Mouse (Mus musculus) cortical plate, adult 2 months (tissue): Measurements from ENCODE around the gene Gys1. TPM values are rescaled to one million over a fixed set of nuclear protein-coding genes. Genes with fewer than 3 reads are reported as not detected.

Source experiments
- H3K27ac ChIP-seq: fragments of 200-500 bp; 2 replicates; pipeline ENCODE4 v1.5.1; 2012; ENCODE audit warnings: low read length, control low read depth, inconsistent platforms; ENCODE audit not compliant: insufficient read depth
- H3K4me1 ChIP-seq: fragments of 200-500 bp; 2 replicates; pipeline ENCODE4 v1.6.1; 2011; ENCODE audit warnings: low read length; ENCODE audit not compliant: control insufficient read depth, insufficient read depth
- H3K4me3 ChIP-seq: fragments of 200-500 bp; 2 replicates; pipeline ENCODE4 v1.5.1; 2011; ENCODE audit warnings: mild to moderate bottlenecking, low read length, control low read depth; ENCODE audit not compliant: insufficient read depth
- CTCF ChIP-seq: fragments of 200-500 bp; IDR thresholded peaks from 2 replicates; pipeline ENCODE4 v1.5.1; 2011; ENCODE audit warnings: mild to moderate bottlenecking, control low read depth, low read length; ENCODE audit not compliant: insufficient read depth; ENCODE audit errors: extremely low read depth
- POLR2A ChIP-seq: fragments of 200-500 bp; IDR thresholded peaks from 2 replicates; pipeline ENCODE4 v1.6.1; 2011; ENCODE audit warnings: mild to moderate bottlenecking, low read length, control low read depth; ENCODE audit not compliant: insufficient read depth; ENCODE audit errors: extremely low read depth
- polyA plus RNA-seq: library from polyadenylated mRNA; depleted of rRNA; stranded (reverse); fragments of >200 nt; gene quantifications from 2 replicates; pipeline ENCODE4 v1.2.3, GENCODE M21; 2012

The Gys1 gene
- polyA plus RNA-seq, 1 experiment: 26.4 TPM

DNA sequence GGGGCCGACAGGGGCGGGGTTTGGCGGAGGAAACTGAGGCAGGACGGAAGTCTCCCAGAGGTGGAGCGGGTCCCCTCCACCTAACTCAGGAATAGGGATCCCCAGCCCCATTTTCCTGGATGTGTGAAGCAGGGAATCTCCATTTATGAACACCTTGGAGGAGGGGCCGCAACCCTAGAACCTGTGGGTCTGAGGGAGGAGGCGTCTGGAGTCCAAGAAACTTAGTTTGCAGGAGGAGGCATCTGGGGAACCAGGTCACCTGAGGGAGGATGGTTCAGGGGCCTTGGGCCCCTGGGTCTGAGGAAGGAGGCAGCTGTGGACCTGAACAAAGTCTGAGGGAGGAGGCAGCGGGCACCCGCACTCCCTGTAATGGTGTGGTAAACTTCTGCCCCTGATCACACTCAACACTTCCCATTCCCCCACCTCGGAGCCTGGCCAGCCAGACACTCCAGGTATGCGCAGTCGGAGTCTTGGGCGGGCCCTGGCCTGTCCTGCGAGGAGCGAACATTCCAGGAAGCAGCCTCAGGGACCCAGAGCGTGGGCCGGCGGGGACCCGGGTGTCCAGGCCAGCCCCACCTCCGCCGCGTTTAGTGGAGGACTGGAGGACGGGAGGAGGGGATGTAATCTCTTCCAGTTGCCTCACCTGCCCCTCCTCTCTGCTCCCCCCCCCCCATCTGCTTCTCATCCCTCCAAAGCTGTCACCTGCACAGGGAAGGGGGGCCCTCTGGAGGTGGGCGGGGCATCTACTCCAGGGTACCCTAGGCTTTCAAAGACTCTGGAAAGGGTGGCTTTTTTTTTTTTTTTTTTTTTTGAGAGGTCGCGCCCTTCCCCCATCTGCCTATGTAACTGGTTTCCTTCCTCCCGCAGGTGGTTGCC lies 20.5 kb upstream of the Gys1 start:
- Histone ChIP-seq H3K4me1 (no peaks in the 10 kb centered on the region), H3K4me3 (no peak overlapping the region), H3K27ac (no peak overlapping the region)
- TF ChIP-seq POLR2A (no peak), CTCF (no peak)

DNA sequence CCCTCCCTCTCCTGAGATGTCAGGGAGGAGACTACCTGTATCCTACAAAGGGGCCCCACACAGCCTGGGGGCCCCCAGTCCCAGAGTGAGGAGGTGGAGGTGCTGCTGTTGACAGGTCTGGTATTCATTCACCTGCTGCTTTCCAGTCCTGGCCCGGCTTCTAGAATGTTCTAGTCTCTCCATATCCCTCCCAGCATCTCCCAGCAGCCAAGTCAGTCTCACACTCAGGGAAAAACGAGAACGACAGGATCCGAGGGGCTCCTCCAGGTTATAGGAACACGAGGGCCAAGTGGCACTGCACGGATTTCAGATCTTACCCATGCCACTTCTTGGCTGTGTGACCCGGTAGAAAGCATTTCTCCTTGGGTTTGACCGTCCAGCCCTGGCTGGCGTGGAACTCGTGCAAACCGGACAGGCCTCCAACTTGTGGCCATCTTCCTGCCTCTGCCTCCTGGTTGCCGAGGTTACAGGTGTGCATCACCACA lies 19.9 kb upstream of the Gys1 start:
- no peaks in the 10 kb centered on the region for H3K4me1 ChIP-seq
- TF ChIP-seq CTCF: no peak
- no peak for TF ChIP-seq POLR2A
- no peak overlapping the region for H3K27ac ChIP-seq
- H3K4me3 ChIP-seq: no peak overlapping the region

DNA sequence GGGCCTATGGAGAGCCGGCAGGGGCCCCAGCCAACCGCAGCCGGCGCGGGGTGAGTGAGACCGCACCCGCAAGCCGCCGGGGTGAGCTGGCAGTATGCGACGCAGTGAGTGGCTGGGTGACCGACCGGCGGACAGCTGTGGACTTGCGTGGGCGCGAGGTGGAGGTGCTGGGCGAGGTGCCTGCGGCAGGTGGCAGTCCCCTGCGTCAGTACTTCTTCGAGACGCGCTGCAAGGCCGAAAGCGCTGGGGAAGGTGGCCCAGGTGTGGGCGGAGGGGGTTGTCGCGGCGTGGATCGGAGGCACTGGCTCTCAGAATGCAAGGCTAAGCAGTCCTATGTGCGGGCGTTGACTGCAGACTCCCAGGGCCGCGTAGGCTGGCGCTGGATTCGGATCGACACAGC lies 19.0 kb upstream of the Gys1 start:
- no peaks in the 10 kb centered on the region for H3K4me1 ChIP-seq
- no peak overlapping the region for H3K4me3 ChIP-seq
- H3K27ac ChIP-seq: no peak overlapping the region
- TF ChIP-seq CTCF: no peak
- TF ChIP-seq POLR2A: no peak

DNA sequence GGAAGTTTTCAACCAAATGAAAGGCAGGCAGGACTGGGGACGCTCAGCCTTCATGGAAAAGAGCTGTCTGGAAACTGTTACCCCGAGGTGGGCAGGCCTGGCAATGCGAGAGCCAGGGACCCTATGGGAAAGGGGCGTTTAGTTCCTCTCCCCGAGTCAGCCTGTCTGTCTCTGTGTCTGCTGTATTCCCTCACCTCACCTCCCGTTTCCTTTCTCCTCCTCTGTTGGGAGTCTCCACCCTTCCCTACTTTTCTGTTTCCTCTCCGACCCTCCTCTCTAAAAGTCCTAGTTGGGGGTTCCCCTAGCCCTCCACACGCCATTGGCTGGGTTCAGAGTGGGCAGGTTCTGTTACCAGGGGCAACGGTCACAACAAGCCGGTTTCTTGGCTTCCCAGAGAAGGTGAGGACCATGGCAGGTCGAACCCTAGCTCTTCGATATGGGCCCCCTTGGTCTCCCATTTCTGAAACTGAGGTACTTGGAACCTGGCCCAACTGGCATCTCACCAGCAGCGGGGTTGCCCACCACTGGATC lies 16.6 kb upstream of the Gys1 start:
- Histone ChIP-seq H3K4me3 (no peak overlapping the region), H3K4me1 (no peaks in the 10 kb centered on the region), H3K27ac (no peak overlapping the region)
- TF ChIP-seq POLR2A: no peak
- no peak for TF ChIP-seq CTCF

DNA sequence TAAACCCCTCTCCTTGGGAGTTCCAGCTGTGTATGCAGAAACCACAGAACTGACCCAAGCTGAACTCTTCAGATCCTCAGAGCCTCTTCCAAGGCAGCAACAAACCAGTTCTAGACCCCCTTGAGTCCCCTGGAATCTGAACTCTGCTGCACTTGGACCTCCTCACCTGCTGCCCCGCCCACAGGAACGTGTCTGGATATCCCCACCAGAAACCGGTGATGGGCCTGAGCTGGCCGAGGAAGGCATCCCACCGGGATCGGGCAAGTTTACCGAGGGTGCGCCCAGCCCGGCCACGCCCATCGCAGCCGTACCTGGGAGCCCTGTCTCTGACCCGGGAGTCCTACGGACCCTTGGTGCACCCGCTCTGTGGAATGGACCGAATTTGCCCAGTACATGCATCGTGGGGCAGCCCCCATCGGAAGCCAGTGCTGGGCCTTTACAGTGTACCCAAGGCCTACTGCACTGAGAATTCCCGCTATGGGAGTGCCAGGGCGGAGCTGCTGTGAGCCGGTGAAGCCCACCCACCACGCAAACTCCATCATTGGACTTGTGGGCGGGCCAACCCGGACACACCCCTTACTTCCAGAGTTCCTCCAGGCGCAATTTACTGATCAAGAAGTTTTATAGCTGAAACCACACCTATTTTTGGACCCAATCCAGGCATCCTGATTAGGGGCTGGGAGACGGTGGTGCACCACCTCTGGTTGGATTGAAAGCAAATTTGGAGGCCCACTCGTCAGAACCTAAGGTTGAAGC lies 14.6 kb upstream of the Gys1 start:
- Histone ChIP-seq H3K4me3 (no peak overlapping the region), H3K4me1 (no peaks in the 10 kb centered on the region), H3K27ac (no peak overlapping the region)
- TF ChIP-seq POLR2A (no peak), CTCF (no peak)

DNA sequence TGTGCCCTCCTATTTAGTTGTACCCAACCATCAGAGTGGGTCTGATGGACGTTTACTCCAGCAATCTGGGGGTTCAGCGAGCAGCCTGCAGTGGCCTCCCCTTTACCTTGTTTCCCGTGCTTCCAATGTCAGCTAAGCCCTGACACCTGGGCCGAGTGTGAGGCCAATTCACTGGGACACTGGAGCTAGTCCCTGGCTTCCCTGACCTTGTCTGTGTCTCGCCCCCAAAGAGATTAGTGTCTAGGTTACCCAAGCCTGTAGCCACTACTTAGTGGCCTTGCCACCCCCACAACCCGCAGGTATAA lies 14.1 kb upstream of the Gys1 start, which contains the start of gene Lhb:
TSS of gene Lhb (plus strand) at position 206 of the 305 bp plus-strand sequence.
- Histone ChIP-seq H3K27ac (no peak within 1 kb of the TSS), H3K4me3 (no peak within 1 kb of the TSS), H3K4me1 (no peaks in the 10 kb centered on the region)
- no peak for TF ChIP-seq CTCF
- no peak for TF ChIP-seq POLR2A

DNA sequence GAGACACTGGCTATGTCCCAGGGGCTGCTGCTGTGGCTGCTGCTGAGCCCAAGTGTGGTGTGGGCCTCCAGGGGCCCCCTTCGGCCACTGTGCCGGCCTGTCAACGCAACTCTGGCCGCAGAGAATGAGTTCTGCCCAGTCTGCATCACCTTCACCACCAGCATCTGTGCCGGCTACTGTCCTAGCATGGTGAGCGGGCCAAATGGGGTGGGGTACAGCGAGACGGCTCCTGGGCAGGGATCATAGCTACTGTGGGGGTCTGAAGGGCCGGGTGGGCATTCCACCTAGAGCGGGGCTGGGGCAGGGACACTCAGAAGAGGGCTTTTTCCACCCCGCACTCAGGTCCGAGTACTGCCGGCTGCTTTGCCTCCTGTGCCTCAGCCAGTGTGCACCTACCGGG lies 13.4 kb upstream of the Gys1 start:
- Histone ChIP-seq H3K27ac (no peak overlapping the region), H3K4me1 (no peaks in the 10 kb centered on the region), H3K4me3 (no peak overlapping the region)
- TF ChIP-seq CTCF (no peak), POLR2A (no peak)

DNA sequence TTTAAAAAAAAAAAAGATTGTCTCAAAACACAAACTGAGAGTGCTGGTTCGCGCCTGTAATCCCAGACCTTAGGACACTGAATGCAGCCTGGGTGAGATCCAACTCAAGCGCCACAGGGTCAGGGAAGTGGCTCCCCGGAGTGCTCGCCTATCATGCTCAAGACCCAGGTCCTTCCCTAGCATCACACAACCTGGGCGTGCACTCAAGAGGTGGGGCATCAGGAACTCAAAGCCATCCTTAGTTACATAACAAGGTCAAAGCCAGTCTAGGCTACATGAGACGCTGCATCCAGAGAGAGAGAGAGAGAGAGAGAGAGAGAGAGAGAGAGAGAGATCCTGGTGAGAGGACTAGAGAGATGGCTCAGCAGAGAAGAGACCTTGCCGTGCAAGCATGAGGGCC lies 8.1 kb upstream of the Gys1 start:
- H3K27ac ChIP-seq: no peak overlapping the region
- no peak overlapping the region for H3K4me3 ChIP-seq
- H3K4me1 ChIP-seq: no peaks in the 10 kb centered on the region
- TF ChIP-seq POLR2A: no peak
- no peak for TF ChIP-seq CTCF

DNA sequence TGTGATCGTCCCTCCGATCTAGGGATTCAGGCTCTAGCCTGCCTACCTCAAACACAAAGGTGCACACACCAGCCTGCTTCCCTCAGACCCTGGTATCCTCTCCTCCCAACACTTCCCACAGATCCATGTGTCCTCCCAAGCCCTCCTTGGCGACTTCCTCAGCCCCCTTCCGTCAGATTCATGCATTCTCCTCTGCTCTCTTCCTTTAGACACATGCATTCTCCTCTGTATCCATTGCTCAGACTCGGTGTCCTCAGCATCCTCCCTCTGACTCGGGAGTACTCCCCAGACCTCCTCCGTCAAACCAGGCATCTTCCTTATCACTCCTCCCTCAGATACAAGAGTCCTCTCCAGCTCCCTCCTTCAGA lies 825 bp upstream of the Gys1 start:
- Histone ChIP-seq H3K27ac (no peak overlapping the region), H3K4me1 (peaks cover 2% of the 10 kb centered on the region), H3K4me3 (peak overlapping the region; percentile 81)
- TF ChIP-seq POLR2A (no peak), CTCF (no peak)

DNA sequence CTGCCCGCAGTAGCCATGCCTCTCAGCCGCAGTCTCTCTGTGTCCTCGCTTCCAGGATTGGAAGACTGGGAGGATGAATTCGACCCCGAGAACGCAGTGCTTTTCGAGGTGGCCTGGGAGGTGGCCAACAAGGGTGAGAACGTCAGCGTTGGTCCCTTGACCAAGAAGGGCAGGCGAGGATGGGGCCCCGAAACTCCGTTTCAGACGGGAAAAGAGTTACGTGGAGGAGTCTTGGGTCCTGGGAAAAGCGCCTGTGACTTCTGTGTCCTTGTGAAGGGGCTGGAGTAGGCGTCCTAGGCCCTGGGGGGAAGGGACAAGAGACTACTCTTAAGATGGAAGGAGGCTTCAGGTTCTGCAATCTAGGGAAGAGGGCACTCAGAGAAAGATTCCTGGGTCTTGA lies 394 bp downstream of the Gys1 start:
- Histone ChIP-seq H3K4me1 (peaks cover 2% of the 10 kb centered on the region), H3K27ac (no peak overlapping the region), H3K4me3 (peak overlapping the region; percentile 81)
- TF ChIP-seq POLR2A (no peak), CTCF (no peak)
